Mouse (Mus musculus): ENCODE data around the gene Mamstr. TPM values are rescaled to one million over a fixed set of nuclear protein-coding genes. Genes with fewer than 3 reads are reported as not detected.
"Not testable (repeated sequence)": the region's sequence is repeated elsewhere in the genome, so short reads cannot be mapped to it uniquely, and the experiment has no call there.

Gene Mamstr
- polyA plus RNA-seq, 1 experiment from 2014 or later: 2.3 TPM

DNA sequence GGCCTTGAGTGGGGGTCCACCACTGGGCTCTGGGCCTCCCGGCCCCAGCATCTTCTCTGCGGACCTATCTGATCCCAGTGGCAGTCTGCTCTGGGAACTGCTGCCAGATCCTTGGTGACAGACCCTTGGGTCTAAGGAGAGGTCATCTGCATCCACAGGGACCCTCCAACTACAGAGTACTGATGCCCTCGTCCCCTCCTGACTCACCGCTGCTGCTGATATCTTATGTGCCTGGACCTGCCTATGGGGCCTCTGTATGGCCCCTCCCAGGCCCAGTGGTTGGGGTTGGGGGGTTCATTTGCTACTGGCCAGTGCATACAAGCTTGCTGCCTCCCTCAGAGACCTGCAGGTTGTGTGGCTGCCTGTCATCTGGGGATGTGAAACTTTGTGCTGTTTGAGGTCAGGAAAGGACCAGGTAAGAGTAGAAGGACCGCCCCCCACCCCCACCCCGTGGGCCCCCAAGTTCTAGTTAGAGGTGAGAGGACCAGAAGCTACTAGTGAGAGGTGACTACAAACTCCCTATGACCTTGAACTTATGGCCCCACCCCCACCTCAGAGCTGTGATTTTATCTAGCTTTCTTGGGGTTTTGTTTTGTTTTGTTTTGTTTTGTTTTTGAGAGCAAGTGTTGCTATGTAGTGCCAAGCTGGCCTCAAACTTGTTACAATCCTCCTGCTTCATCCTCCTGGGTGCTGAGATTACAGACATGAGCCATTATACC is 5.3 kb downstream of the Mamstr start:
- Histone ChIP-seq H3K4me1 (peaks cover 61% of the 10 kb centered on the region), H3K4me3 (peak overlapping the region; percentile 61; the same call in 1 of the 2 replicates), H3K36me3 (no peaks in the 10 kb centered on the region), H3K27me3 (ENCODE audit: insufficient read depth, poor library complexity, severe bottlenecking) (peaks cover 8% of the 10 kb centered on the region; the same call in 1 of the 2 replicates), H3K27ac (peak overlapping the region; percentile 77; the same call in 1 of the 2 replicates), H3K9me3 (no peaks in the 10 kb centered on the region)
- DNase-seq (ENCODE audit: low spot score): no peak
- 50% methylated on average over 6 of the region's 6 CpGs for WGBS

DNA sequence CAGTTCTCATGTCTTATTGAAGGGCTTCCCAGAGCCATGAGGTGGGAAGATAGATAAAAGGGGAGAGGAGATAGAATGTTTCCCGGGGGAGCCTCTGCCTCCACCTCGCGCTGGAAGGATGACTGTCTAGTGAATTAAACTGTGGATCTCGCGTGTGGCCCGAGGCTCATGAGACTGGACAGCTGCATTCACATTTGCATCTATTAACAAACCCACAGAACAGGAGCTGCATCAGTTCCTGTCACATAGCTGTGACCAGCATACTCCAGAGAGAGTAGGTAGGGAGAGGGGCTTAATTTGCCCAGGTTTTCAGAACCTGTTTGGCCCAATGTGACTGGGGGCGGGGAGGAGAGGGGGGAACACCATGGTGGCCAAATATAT is 5.8 kb downstream of the Mamstr start:
- 86% methylated on average over 7 of the region's 7 CpGs for WGBS
- no peak for DNase-seq (ENCODE audit: low spot score)
- Histone ChIP-seq H3K4me3 (no peak overlapping the region), H3K4me1 (peaks cover 63% of the 10 kb centered on the region), H3K27ac (no peak overlapping the region), H3K36me3 (no peaks in the 10 kb centered on the region), H3K27me3 (ENCODE audit: insufficient read depth, poor library complexity, severe bottlenecking) (peaks cover 3% of the 10 kb centered on the region; the same call in 1 of the 2 replicates), H3K9me3 (no peaks in the 10 kb centered on the region)

DNA sequence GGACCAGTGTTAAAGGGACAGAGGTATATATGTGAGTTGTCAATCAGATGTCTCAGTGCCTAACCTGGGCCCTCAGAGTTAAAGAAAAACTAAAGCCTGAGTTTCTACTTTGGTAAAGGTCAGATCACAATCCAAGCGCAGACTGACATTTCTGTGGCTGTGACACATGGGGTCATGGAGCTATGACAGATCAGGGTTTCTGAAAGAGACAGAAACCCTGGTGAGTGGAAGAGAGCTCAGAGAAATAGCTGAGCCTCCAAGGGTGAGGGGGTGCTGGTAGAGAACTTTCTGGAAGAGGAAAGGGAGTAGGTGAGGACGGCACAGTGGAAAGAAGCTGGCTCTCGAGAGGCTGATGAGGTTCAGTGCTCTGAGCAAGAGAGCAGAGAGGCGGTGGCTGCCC is 6.9 kb downstream of the Mamstr start:
- Histone ChIP-seq H3K27me3 (ENCODE audit: insufficient read depth, poor library complexity, severe bottlenecking) (no peaks in the 10 kb centered on the region), H3K4me3 (no peak overlapping the region), H3K9me3 (no peaks in the 10 kb centered on the region), H3K4me1 (peaks cover 53% of the 10 kb centered on the region), H3K36me3 (no peaks in the 10 kb centered on the region), H3K27ac (no peak overlapping the region)
- DNase-seq (ENCODE audit: low spot score): no peak
- 74% methylated on average over 4 of the region's 4 CpGs for WGBS

DNA sequence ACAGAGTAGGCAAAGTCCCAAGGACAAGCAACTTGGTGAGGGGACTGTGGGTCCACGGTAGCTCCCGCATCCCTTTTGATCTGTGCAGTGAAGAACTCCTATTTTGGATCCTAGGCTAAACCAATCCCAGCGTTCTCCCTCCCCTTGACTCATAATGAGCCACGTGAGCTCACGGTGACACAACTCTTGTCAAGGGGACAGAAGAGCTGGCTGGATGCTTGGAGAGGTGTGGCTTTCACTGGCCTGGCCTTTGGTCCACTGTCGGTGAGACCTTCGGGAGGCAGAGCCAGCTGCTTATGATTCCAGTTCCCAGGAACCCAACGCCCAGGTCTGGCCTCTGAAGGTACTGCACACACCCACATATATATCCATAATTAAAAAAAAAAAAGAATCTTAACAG is 9.6 kb downstream of the Mamstr start:
- Histone ChIP-seq H3K9me3 (no peaks in the 10 kb centered on the region), H3K27ac (peak overlapping the region; percentile 85), H3K36me3 (no peaks in the 10 kb centered on the region), H3K4me3 (no peak overlapping the region), H3K4me1 (peaks cover 33% of the 10 kb centered on the region), H3K27me3 (ENCODE audit: insufficient read depth, poor library complexity, severe bottlenecking) (no peaks in the 10 kb centered on the region)
- DNase-seq (ENCODE audit: low spot score): no peak
- WGBS: 46% methylated on average over 8 of the region's 8 CpGs

DNA sequence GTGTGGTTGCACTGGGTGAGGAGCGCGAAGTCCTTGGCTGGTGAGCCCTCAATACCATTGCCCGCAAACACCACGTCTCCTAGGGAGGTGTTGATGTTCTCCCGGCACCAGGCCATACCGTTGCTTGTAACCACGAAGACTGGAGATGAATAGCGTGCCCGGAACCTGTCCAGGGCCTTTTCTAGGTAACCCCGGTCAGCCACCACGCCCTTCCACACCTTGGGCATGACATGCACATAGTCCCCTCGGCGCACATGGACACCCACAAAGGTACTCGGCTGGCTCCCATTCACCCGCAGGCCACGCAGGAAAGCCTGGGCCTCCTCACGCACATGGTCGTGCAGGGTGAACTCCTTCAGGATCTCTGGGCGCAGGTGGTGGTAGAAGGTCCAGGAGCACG is 10.7 kb downstream of the Mamstr start:
- not testable (repeated sequence) for DNase-seq (ENCODE audit: low spot score); H3K4me3 ChIP-seq; H3K9me3 ChIP-seq; H3K27me3 ChIP-seq (ENCODE audit: insufficient read depth, poor library complexity, severe bottlenecking); H3K36me3 ChIP-seq
- WGBS: 91% methylated on average over 20 of the region's 20 CpGs
- Histone ChIP-seq H3K4me1 (peaks cover 29% of the 10 kb centered on the region), H3K27ac (peak overlapping the region; percentile 85)

DNA sequence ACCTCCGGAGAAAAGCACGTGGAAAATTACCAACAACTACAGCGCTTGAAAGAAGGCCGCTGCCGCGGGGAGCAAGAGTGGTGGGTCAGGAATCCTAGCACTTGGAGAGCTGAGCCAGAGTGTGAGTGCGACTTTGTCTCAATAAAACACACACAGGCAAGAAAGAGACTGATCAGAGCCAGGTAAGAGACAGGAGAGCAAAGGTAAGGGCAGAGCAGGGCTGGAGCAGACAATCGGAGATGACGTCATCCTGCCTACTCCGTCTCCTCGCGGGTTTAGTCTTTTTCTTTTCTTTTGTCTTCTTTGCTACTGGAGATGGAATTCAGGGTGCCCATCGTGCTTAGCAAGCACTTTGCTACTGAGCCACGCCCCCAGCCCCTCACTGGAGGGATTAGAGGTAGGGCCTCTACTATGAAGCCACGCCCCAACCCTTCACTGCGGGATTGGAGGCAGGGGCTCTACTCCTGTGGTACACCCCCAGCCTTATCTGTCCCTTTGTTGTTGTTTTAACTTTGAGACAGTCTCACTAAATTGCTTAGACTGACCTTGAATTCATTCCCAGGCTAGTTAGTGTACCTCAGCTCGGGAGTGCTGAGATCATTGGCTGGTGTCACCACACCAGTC is 14.8 kb downstream of the Mamstr start:
- no peaks in the 10 kb centered on the region for H3K36me3 ChIP-seq
- H3K27ac ChIP-seq: peak overlapping the region; percentile 60
- WGBS: 23% methylated on average over 17 of the region's 17 CpGs
- no peak for DNase-seq (ENCODE audit: low spot score)
- peak overlapping the region; percentile 43 for H3K4me3 ChIP-seq
- H3K4me1 ChIP-seq: peaks cover 16% of the 10 kb centered on the region
- H3K27me3 ChIP-seq (ENCODE audit: insufficient read depth, poor library complexity, severe bottlenecking): no peaks in the 10 kb centered on the region
- H3K9me3 ChIP-seq: no peaks in the 10 kb centered on the region

DNA sequence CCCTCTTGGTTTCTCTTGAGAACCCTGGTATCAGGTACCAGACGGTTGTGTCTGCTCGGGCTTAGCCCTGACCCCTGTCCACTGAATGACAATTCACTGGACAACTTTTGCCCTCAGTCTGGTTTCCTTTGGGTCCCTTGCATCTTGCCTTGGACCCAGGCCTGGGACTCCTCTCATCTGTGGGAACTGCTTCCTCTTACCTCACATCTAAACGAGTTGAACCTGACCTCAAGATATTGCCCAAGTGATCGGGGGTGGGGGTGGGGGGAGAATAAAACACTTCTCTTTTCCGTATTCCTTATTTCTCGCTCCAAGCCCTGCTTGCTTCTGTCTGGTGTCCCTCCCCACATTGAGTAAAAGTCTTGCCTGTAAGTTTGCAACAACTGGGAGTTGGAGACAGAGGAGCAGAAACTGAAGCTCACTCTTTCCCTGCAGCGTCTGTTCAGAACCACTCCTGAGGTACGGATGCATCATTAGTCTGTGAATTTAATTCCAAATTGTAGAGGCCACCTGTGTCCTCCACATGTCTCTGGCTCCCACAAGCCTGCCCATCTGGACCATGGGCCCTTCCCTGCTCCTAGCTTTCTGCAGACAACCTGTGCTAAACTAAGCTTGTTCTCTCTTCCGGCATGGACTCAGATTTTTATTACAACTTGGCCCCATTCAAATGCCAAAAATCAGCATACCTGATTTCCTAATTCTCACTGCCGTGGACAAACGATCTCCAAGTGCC is 21.1 kb downstream of the Mamstr start:
- no peak overlapping the region for H3K27ac ChIP-seq
- no peaks in the 10 kb centered on the region for H3K36me3 ChIP-seq
- H3K9me3 ChIP-seq: no peaks in the 10 kb centered on the region
- 81% methylated on average over 11 of the region's 11 CpGs for WGBS
- peaks cover 25% of the 10 kb centered on the region for H3K4me1 ChIP-seq
- H3K4me3 ChIP-seq: no peak overlapping the region
- no peaks in the 10 kb centered on the region for H3K27me3 ChIP-seq (ENCODE audit: insufficient read depth, poor library complexity, severe bottlenecking)
- no peak for DNase-seq (ENCODE audit: low spot score)

DNA sequence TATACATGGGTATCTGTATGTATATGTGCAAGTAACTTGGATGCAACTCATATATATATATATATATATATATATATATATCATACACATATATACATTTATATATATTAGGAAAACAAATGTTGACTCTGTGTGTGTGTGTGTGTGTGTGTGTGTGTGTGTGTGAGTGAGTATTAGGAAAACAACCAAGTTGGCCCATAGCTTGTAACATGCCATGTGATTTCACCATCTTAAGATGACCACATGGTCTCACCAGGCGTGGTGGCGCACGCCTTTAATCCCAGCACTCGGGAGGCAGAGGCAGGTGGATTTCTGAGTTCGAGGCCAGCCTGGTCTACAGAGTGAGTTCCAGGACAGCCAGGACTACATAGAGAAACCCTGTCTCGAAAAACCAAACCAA is 21.9 kb downstream of the Mamstr start:
- not testable (repeated sequence) for H3K9me3 ChIP-seq; H3K27me3 ChIP-seq (ENCODE audit: insufficient read depth, poor library complexity, severe bottlenecking); DNase-seq (ENCODE audit: low spot score); H3K36me3 ChIP-seq; H3K27ac ChIP-seq; H3K4me3 ChIP-seq
- H3K4me1 ChIP-seq: peaks cover 25% of the 10 kb centered on the region
- WGBS: 88% methylated on average over 6 of the region's 6 CpGs

DNA sequence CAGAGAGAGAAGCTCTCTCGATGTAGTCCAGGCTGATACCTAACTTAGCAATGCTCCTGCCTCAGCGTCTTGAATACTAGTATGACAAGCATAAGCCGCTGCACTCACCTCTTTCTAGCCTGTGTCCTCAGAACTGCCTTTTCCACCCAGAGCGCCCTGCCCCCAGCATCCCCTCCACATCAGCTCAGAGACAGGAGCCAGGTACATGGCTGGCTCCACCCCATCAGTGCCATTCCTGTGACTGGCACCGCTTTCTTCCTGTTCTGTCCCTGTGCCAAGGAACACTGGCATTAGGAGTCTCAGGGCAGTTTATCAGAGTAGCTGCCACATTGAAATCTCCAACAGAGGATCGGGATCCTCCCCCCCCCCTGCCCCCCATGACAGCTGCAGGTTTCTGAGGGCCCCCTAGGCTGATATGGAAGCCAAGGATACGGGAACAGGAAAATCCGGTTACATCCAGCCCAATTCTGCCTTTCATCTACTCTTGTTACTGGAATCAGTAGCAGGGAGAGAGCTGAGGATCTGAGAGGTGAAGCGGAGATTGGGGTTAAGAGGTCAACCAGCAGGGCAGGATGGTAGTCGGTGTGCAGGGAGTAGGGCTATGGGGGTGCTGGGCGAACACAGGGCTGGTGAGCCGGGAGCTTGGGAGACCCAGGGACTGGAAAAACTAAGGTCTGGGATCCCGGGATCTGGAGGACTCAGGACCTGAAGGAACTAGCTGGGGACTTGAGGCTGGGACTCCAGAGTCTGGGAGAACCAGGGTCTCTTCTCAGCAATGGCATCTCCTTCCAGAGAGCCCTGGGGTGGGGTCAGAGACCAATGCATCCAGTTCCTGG is 25.7 kb downstream of the Mamstr start:
- Histone ChIP-seq H3K27me3 (ENCODE audit: insufficient read depth, poor library complexity, severe bottlenecking) (no peaks in the 10 kb centered on the region), H3K27ac (no peak overlapping the region), H3K9me3 (no peaks in the 10 kb centered on the region), H3K4me1 (peaks cover 25% of the 10 kb centered on the region), H3K4me3 (no peak overlapping the region), H3K36me3 (no peaks in the 10 kb centered on the region)
- DNase-seq (ENCODE audit: low spot score): no peak
- WGBS: 58% methylated on average over 13 of the region's 13 CpGs

DNA sequence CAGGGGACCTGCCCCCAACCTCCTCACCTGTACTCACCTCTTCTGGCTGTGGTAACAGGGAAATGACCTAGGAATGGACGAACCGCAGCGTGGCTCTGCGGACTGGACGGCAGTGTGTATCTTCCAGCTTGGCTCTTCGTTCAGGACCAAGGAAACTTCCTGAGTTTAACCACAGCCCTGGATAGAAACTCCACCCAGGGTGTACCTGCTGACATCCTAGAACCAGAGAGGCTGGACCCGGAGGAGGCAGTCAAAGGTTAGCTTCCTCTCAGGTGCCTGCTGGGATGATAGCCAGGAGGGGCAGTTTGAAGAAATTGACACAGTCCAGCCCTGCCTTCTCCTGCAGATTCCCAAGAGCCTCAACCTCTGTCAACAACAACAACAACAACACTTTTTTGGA is 26.4 kb downstream of the Mamstr start, which contains the start of gene Fut2:
Gene Fut2 (minus strand): TSS at position 234 of the 400 bp plus-strand sequence.
- DNase-seq (ENCODE audit: low spot score): no peak
- Histone ChIP-seq H3K27me3 (ENCODE audit: insufficient read depth, poor library complexity, severe bottlenecking) (no peaks in the 10 kb centered on the region), H3K27ac (no peak within 1 kb of the TSS), H3K4me1 (peaks cover 25% of the 10 kb centered on the region), H3K36me3 (no peaks in the 10 kb centered on the region), H3K9me3 (no peaks in the 10 kb centered on the region), H3K4me3 (no peak within 1 kb of the TSS)
- 82% methylated on average over 7 of the region's 7 CpGs for WGBS

DNA sequence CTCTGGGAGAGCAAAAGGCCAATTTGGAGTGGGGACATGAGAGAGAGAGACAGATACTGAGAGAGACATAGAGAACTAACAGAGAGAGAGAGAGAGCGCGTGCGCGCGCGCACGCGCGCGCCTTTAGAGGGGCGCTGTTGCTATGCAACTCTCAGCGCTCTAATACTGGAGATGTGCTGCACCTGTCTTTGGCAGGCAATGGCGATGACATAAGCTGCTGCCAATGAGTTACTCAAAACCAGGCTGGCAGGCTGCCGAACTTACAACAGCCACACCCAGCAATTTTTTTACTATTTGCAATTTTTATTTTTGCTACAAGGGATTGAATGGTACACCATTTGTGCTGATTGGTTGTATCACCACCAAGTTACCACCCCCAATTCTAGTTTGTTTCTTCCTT is 28.0 kb downstream of the Mamstr start:
- peaks cover 25% of the 10 kb centered on the region for H3K4me1 ChIP-seq
- H3K9me3 ChIP-seq: no peaks in the 10 kb centered on the region
- no peak overlapping the region for H3K4me3 ChIP-seq
- no peak overlapping the region for H3K27ac ChIP-seq
- 60% methylated on average over 14 of the region's 14 CpGs for WGBS
- no peak for DNase-seq (ENCODE audit: low spot score)
- H3K36me3 ChIP-seq: no peaks in the 10 kb centered on the region
- H3K27me3 ChIP-seq (ENCODE audit: insufficient read depth, poor library complexity, severe bottlenecking): no peaks in the 10 kb centered on the region

DNA sequence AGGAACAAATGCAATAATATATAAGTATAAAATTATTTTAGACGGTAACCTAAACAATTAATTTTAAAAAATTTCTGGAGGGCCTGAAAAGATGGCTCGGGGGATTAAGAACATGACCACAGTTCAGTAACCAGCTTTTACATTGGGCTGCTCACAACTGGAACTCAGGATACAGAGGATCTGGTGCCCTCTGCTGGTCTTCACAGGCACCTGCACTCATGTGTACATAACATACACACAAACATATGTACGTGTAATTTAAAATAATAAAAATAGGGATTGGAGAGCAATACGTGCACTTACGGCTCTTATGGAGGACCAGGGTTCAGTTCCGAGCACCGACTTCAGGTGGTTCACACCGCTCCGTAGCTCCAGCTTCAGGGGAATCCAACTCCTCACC is 29.1 kb downstream of the Mamstr start:
- 93% methylated on average over 9 of the region's 9 CpGs for WGBS

More for the DNA sequence above, 29.1 kb downstream of the Mamstr start:
- H3K27ac ChIP-seq: no peak overlapping the region
- H3K27me3 ChIP-seq (ENCODE audit: insufficient read depth, poor library complexity, severe bottlenecking): no peaks in the 10 kb centered on the region
- no peaks in the 10 kb centered on the region for H3K9me3 ChIP-seq
- DNase-seq (ENCODE audit: low spot score): no peak
- peaks cover 17% of the 10 kb centered on the region for H3K4me1 ChIP-seq
- H3K4me3 ChIP-seq: no peak overlapping the region
- H3K36me3 ChIP-seq: no peaks in the 10 kb centered on the region
